In the genomic region with DNA sequence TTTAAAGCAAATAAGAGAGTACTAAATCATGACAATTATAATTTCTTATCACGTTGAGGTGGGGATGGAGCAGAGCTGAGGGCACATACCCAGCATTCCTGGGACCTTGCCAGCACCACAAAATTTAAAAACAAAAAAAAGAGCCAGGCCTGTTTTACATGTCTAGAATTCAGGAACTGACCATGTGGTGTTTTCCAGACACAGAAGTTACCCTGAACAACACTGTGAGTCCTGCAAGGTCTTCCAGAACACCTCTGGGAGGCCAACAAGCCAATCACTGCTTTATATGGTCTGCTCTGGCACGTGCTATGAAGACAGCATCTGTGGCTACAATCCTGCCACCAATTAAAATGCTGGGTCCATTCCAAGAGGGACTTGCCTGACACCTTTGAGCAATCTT, we compare ENCODE assay signal across 16 mouse cellular contexts.
DNase-seq lines count a peak whose midpoint lies in the region; ATAC-seq and TF ChIP-seq lines count a peak whose summit lies in the region.
"Had no signal": no experiment of that assay in that cellular context is flagged by ENCODE, and none has a peak within 500 bp of the region (broad histone marks: within the 10 kb centered on the region; RNA-seq: fewer than 3 reads in every experiment).

No protein-coding gene starts in this region.

- H3K4me1 ChIP-seq in kidney, adult 2 months (ENCODE audit: control insufficient read depth, insufficient read depth, low read length), result 0 out of 2 replicates have a peak, but pooled peaks cover 6% of the 10 kb centered on the region
- peaks cover 4 to 18% of the 10 kb centered on the region in 2 experiments for H3K4me1 ChIP-seq in heart, embryonic 14.5 days (ENCODE audit: control insufficient read depth in 2 of 2, insufficient read depth in 2 of 2, low read length in 2 of 2)
- H3K4me1 ChIP-seq in midbrain, embryonic 16.5 days (ENCODE audit: control insufficient read depth, insufficient read depth, low read length), result no peaks in the 10 kb centered on the region
- H3K4me1 ChIP-seq: midbrain, embryonic 15.5 days had no signal

- no peak for ATAC-seq in cerebellum, adult (ENCODE audit: insufficient number of reproducible peaks, low FRiP score, low TSS enrichment)
- ATAC-seq in heart, embryonic 14.5 days (ENCODE audit: insufficient number of reproducible peaks, insufficient read depth, low FRiP score, low read depth), result peak; percentile 71
- ATAC-seq in midbrain, embryonic 16.5 days, result no peak
- ATAC-seq: activated CD4-positive, CD25-positive, alpha-beta regulatory T cell, adult 4 months; hindbrain, postnatal 0 days; midbrain, embryonic 15.5 days had no signal

- TF ChIP-seq POLR2A in kidney, adult 2 months (IDR thresholded peaks at IDR 0.05; ENCODE audit: low read depth, low read length), result no peak

- no peaks in the 10 kb centered on the region for H3K9me3 ChIP-seq in heart, embryonic 14.5 days (ENCODE audit: control insufficient read depth, low read length)
- H3K9me3 ChIP-seq in midbrain, embryonic 16.5 days (replicated peaks; ENCODE audit: control insufficient read depth, low read length, poor library complexity, severe bottlenecking), result no peaks in the 10 kb centered on the region
- H3K9me3 ChIP-seq: midbrain, embryonic 15.5 days had no signal

- no peak overlapping the region for H3K4me2 ChIP-seq in heart, embryonic 14.5 days (ENCODE audit: low read length)
- H3K4me2 ChIP-seq in midbrain, embryonic 16.5 days (ENCODE audit: low read length), result no peak overlapping the region
- H3K4me2 ChIP-seq: midbrain, embryonic 15.5 days; neural tube, embryonic 13.5 days had no signal

- DNase-seq in cerebellum, postnatal 14 days, result peak; percentile 39 to 54
- peak; percentile 69 for DNase-seq in kidney, adult 2 months
- no peak for DNase-seq in kidney, adult 18-20 months
- DNase-seq in 3T3-L1 (ENCODE audit: low read depth, low spot score), result peak; percentile 27
- no peak for DNase-seq in thymus, postnatal 36 days
- DNase-seq: cerebellum, adult 18-20 months; liver; thymus, adult 18-20 months had no signal

- H3K9ac ChIP-seq in heart, embryonic 14.5 days (ENCODE audit: low read length), result no peak overlapping the region
- H3K9ac ChIP-seq in midbrain, embryonic 16.5 days (ENCODE audit: low read depth, low read length), result no peak overlapping the region
- H3K9ac ChIP-seq: midbrain, embryonic 15.5 days; neural tube, embryonic 13.5 days had no signal

- no peaks in the 10 kb centered on the region for H3K36me3 ChIP-seq in kidney, adult 2 months (ENCODE audit: control insufficient read depth, insufficient read depth, low read length)
- no peaks in the 10 kb centered on the region for H3K36me3 ChIP-seq in heart, embryonic 14.5 days (ENCODE audit: control insufficient read depth, insufficient read depth, low read length)
- no peaks in the 10 kb centered on the region for H3K36me3 ChIP-seq in midbrain, embryonic 16.5 days (ENCODE audit: control insufficient read depth, insufficient read depth, low read length)
- H3K36me3 ChIP-seq: midbrain, embryonic 15.5 days; neural tube, embryonic 13.5 days had no signal

- H3K27me3 ChIP-seq in kidney, adult 2 months (replicated peaks; ENCODE audit: control insufficient read depth, insufficient read depth, low read length), result no peaks in the 10 kb centered on the region
- H3K27me3 ChIP-seq in heart, embryonic 14.5 days (ENCODE audit: control insufficient read depth, insufficient read depth, low read length), result no peaks in the 10 kb centered on the region
- no peaks in the 10 kb centered on the region for H3K27me3 ChIP-seq in midbrain, embryonic 16.5 days (ENCODE audit: control insufficient read depth, insufficient read depth, low read depth, low read length)
- H3K27me3 ChIP-seq: midbrain, embryonic 15.5 days; neural tube, embryonic 13.5 days had no signal

- no peak overlapping the region for H3K4me3 ChIP-seq in kidney, adult 2 months (ENCODE audit: insufficient read depth, low read depth, low read length)
- no peak overlapping the region for H3K4me3 ChIP-seq in heart, embryonic 14.5 days (ENCODE audit: control insufficient read depth in 1 of 2, insufficient read depth in 1 of 2, low read depth in 1 of 2, low read length in 2 of 2)
- no peak overlapping the region for H3K4me3 ChIP-seq in midbrain, embryonic 16.5 days (ENCODE audit: low read depth, low read length)
- H3K4me3 ChIP-seq: layer of hippocampus, adult 2 months; midbrain, embryonic 15.5 days; neural tube, embryonic 13.5 days had no signal

- no peak overlapping the region for H3K27ac ChIP-seq in kidney, adult 2 months (ENCODE audit: insufficient read depth, low read depth, low read length)
- peak overlapping the region; percentile 66 to 75 for H3K27ac ChIP-seq in heart, embryonic 14.5 days (replicated peaks in 1 of 2; ENCODE audit: control insufficient read depth in 1 of 2, insufficient read depth in 1 of 2, low read depth in 2 of 2, low read length in 2 of 2)
- no peak overlapping the region for H3K27ac ChIP-seq in midbrain, embryonic 16.5 days (ENCODE audit: low read length)
- H3K27ac ChIP-seq: hindbrain, postnatal 0 days; layer of hippocampus, adult 2 months; midbrain, embryonic 15.5 days; neural tube, embryonic 13.5 days had no signal

- no peak for TF ChIP-seq CTCF in kidney, adult 2 months (conservative IDR thresholded peaks at IDR 0.05; ENCODE audit: insufficient read depth, insufficient read length, low read depth, low read length)

- 36% methylated on average over 2 of the region's 2 CpGs for WGBS in kidney, adult 2 months
- WGBS in heart, embryonic 14.5 days, result 24% methylated on average over 2 of the region's 2 CpGs
- 67% methylated on average over 2 of the region's 2 CpGs for WGBS in midbrain, embryonic 16.5 days

Comparison
In these comparisons a context has a peak if more than half of its experiments do, and no peak if none do; other contexts are left out.
1. DNase-seq: peak in cerebellum, postnatal 14 days (2 of 2), kidney, adult 2 months (single experiment) and 3T3-L1 (single experiment); none in kidney, adult 18-20 months (single experiment) and thymus, postnatal 36 days (0 of 2).
2. H3K27ac ChIP-seq: peak in heart, embryonic 14.5 days (2 of 2); none in kidney, adult 2 months (single experiment) and midbrain, embryonic 16.5 days (single experiment).